Mouse (Mus musculus) neutrophil, adult 5-6 weeks (primary cell): ENCODE results near the gene Daglb. TPM values are rescaled to one million over a fixed set of nuclear protein-coding genes. Genes with fewer than 3 reads are reported as not detected.

ENCODE experiments used
- ATAC-seq: fragments of 151-379, 151-347 bp; 2 replicates; pipeline ENCODE4 v1.8.0; 2017; ENCODE audit warnings: mild to moderate bottlenecking, moderate TSS enrichment; ENCODE audit not compliant: insufficient number of reproducible peaks, poor library complexity, low FRiP score, severe bottlenecking; ENCODE audit errors: extremely low read depth
- total RNA-seq: library from RNA; stranded (forward); fragments of 200-1000 nt; gene quantifications from 2 replicates; pipeline ENCODE4 v1.2.3, GENCODE M21; 2017

Daglb gene
- total RNA-seq: 14.5 and 15.7 TPM in 2 replicates

GRCm38 (mm10) chr5:143464100-143464756 is at the start of gene Daglb:
Gene Daglb, plus strand, starts transcription at chr5:143464584.
- ATAC-seq: peak; percentile 77

GRCm38 (mm10) chr5:143421484-143421883 is 42.9 kb upstream of the Daglb start:
- no peak for ATAC-seq

GRCm38 (mm10) chr5:143422990-143423389 is 41.4 kb upstream of the Daglb start:
- ATAC-seq: no peak

GRCm38 (mm10) chr5:143423899-143424519 is 40.4 kb upstream of the Daglb start:
- ATAC-seq: peak; percentile 89

GRCm38 (mm10) chr5:143434421-143434820 is 30.0 kb upstream of the Daglb start:
- ATAC-seq: peak; percentile 93

GRCm38 (mm10) chr5:143441298-143441697 is 23.1 kb upstream of the Daglb start:
- no peak for ATAC-seq

- ATAC-seq: 0 out of 2 replicates have a peak, but pooled peaks have one; percentile 19
Measured at GRCm38 (mm10) chr5:143441753-143442152, 22.6 kb upstream of the Daglb start.

GRCm38 (mm10) chr5:143463671-143464070 is 713 bp upstream of the Daglb start:
- no peak for ATAC-seq

GRCm38 (mm10) chr5:143464757-143465118 is 354 bp downstream of the Daglb start:
- ATAC-seq: peak; percentile 6; the same call in 1 of the 2 replicates

- no peak; the same call in 1 of the 2 replicates for ATAC-seq
Measured at GRCm38 (mm10) chr5:143465156-143466085, 1.0 kb downstream of the Daglb start.

GRCm38 (mm10) chr5:143466891-143467669 is 2.7 kb downstream of the Daglb start:
- no peak for ATAC-seq

GRCm38 (mm10) chr5:143467931-143468330 is 3.5 kb downstream of the Daglb start:
- ATAC-seq: no peak

- no peak for ATAC-seq
Measured at GRCm38 (mm10) chr5:143469628-143470027, 5.2 kb downstream of the Daglb start.

GRCm38 (mm10) chr5:143470421-143471164 is 6.2 kb downstream of the Daglb start:
- ATAC-seq: peak; percentile 61; the same call in 1 of the 2 replicates

GRCm38 (mm10) chr5:143471165-143471546 is 6.8 kb downstream of the Daglb start:
- no peak for ATAC-seq

GRCm38 (mm10) chr5:143471953-143472618 is 7.7 kb downstream of the Daglb start:
- ATAC-seq: no peak

- ATAC-seq: peak; percentile 73
Measured at GRCm38 (mm10) chr5:143475153-143475844, 10.9 kb downstream of the Daglb start.
